Mouse (Mus musculus) midbrain, embryonic 13.5 days (tissue): Measurements from ENCODE around the gene Gm12830. TPM values are rescaled to one million over a fixed set of nuclear protein-coding genes. Genes with fewer than 3 reads are reported as not detected.

Experiments
- ATAC-seq: fragments of 200-750 bp; cut with Nextera tagmentation; 2 replicates; pipeline ENCODE4 v1.8.0; 2017; ENCODE audit warnings: mild to moderate bottlenecking, moderate TSS enrichment, moderate library complexity
- H3K27ac ChIP-seq: fragments of 300-500 bp; sonication (generic); 2 replicates; pipeline ENCODE4 v1.5.1; 2015; ENCODE audit warnings: inconsistent platforms, mild to moderate bottlenecking, moderate library complexity
- H3K27me3 ChIP-seq: fragments of 300-500 bp; sonication (generic); 2 replicates; pipeline ENCODE4 v1.6.1; 2015; ENCODE audit warnings: mild to moderate bottlenecking, inconsistent platforms
- H3K36me3 ChIP-seq: fragments of 300-500 bp; sonication (generic); 2 replicates; pipeline ENCODE4 v1.6.1; 2015; ENCODE audit warnings: mild to moderate bottlenecking, inconsistent platforms
- H3K4me1 ChIP-seq: fragments of 300-500 bp; sonication (generic); replicated peaks from 2 replicates; pipeline ENCODE4 v1.6.1; 2015; ENCODE audit warnings: inconsistent platforms
- H3K4me2 ChIP-seq: fragments of 300-500 bp; sonication (generic); replicated peaks from 2 replicates; pipeline ENCODE4 v1.6.1; 2015; ENCODE audit warnings: moderate library complexity, mild to moderate bottlenecking, inconsistent platforms
- H3K4me3 ChIP-seq: fragments of 300-500 bp; sonication (generic); replicated peaks from 2 replicates; pipeline ENCODE4 v1.5.1; 2015; ENCODE audit warnings: mild to moderate bottlenecking, inconsistent platforms
- H3K9ac ChIP-seq: fragments of 300-500 bp; sonication (generic); replicated peaks from 2 replicates; pipeline ENCODE4 v1.6.1; 2015; ENCODE audit warnings: mild to moderate bottlenecking, inconsistent platforms
- H3K9me3 ChIP-seq: fragments of 300-500 bp; sonication (generic); 2 replicates; pipeline ENCODE4 v1.6.1; 2016; ENCODE audit warnings: mild to moderate bottlenecking, inconsistent platforms
- WGBS: fragments of 180-500 bp; shearing (Covaris S2); methylation state at CpG from one replicate; pipeline ENCODE4 v1.1.7; 2015; 5-methylcytosine and 5-hydroxymethylcytosine counted together
- polyA plus RNA-seq: library from polyadenylated mRNA; unstranded; fragments of >200 nt; fragmentation: Nextera tagmentation; extraction: Ambion mirVana; gene quantifications from 2 replicates; pipeline ENCODE4 v1.2.1, GENCODE M21; 2015

The Gm12830 gene
- polyA plus RNA-seq, 1 experiment from 2014 or later = 0.08 TPM

- no peak overlapping the region for H3K4me2 ChIP-seq
- no peak overlapping the region for H3K9ac ChIP-seq
- H3K36me3 ChIP-seq = no peaks in the 10 kb centered on the region
- H3K27ac ChIP-seq = no peak overlapping the region
- ATAC-seq = no peak
- no peaks in the 10 kb centered on the region for H3K27me3 ChIP-seq
- H3K9me3 ChIP-seq = no peaks in the 10 kb centered on the region
- H3K4me3 ChIP-seq = no peak overlapping the region
- H3K4me1 ChIP-seq = no peaks in the 10 kb centered on the region
- WGBS = 58% methylated on average over 5 of the region's 5 CpGs
These were observed 24.1 kb upstream of the Gm12830 start for GRCm38 (mm10) chr4:114797254-114797914.

DNA sequence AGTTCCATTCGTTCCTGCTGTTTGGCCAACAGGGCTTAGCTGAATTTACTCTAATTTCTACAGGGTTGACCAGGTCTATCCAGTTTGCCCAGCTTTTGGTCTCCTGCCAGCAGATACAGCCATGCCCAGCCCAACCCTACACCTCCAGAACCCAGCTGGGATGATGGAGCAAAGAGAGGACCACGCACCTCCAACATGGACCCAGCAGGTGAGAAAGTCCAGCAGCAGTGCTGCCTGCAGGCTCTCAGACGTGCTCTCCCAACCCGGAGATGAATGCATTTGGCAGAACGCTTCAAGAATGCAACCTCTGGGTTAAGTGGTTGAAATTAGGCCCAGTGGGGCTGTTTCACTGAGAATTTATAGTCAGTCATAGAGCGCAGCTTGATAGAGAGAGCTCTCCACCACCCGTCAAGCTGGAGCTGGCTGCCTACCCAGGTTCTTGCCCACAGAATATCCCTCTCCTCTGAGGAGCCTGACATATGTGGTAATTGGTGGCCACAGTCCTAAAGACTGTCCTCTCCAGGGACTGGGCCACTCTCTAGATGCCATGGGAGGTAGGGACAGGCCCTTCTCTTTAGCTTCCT, 23.4 kb upstream of the Gm12830 start:
- ATAC-seq = no peak
- no peaks in the 10 kb centered on the region for H3K36me3 ChIP-seq
- WGBS = 77% methylated on average over 7 of the region's 7 CpGs
- no peaks in the 10 kb centered on the region for H3K27me3 ChIP-seq
- no peak overlapping the region for H3K27ac ChIP-seq
- H3K4me2 ChIP-seq = no peak overlapping the region
- no peak overlapping the region for H3K4me3 ChIP-seq
- H3K9ac ChIP-seq = no peak overlapping the region
- no peaks in the 10 kb centered on the region for H3K9me3 ChIP-seq
- H3K4me1 ChIP-seq = no peaks in the 10 kb centered on the region

GRCm38 (mm10) chr4:114804096-114804495, 17.4 kb upstream of the Gm12830 start:
- no peaks in the 10 kb centered on the region for H3K4me1 ChIP-seq
- H3K4me3 ChIP-seq = no peak overlapping the region
- no peak for ATAC-seq
- no peaks in the 10 kb centered on the region for H3K9me3 ChIP-seq
- no peak overlapping the region for H3K4me2 ChIP-seq
- peaks cover 4% of the 10 kb centered on the region; the same call in 1 of the 2 replicates for H3K27me3 ChIP-seq
- H3K27ac ChIP-seq = no peak overlapping the region
- no peaks in the 10 kb centered on the region for H3K36me3 ChIP-seq
- no peak overlapping the region for H3K9ac ChIP-seq
- 89% methylated on average over 5 of the region's 5 CpGs for WGBS

DNA sequence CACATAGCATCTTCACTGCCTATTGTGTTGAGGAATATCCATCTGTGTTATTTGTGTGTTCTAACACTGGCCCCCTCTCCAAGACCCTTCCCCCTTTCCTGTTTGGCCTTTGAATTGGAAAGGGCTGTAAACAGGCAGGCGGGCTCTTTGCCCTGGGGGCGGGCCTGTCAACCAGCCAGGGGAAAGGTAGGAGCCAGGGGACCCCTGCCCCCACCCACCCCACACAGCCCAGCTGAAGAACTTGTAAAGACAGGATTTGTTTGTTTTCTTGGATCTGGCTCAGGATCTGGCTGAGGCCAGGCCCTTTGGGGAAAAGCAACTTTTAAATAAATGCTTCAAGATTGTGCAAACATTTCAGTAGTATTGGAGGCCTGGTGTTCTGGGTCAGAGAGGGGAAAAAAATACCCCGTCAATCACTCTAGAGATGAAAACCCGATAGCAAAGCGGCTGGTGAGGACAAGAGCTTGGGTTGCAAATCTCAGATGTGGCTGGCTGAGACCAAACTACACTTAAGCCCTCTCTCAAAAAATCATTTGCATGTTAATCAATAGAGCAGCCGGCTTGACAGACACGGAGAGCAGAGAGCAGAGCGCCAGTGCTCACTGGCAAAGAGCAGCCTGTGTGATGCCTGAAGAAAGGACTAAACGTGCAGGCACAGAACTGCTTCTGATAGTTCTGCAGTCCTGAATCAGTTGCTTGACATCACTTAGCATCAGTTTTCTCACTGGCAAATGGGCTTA, 2.4 kb upstream of the Gm12830 start:
- H3K27ac ChIP-seq = 0 out of 2 replicates have a peak overlapping the region, but pooled peaks have one; percentile 21
- no peak overlapping the region for H3K4me3 ChIP-seq
- H3K4me2 ChIP-seq = no peak overlapping the region
- H3K27me3 ChIP-seq = peaks cover 54% of the 10 kb centered on the region
- no peaks in the 10 kb centered on the region for H3K9me3 ChIP-seq
- peaks cover 28% of the 10 kb centered on the region for H3K4me1 ChIP-seq
- ATAC-seq = peak; percentile 24; the same call in 1 of the 2 replicates
- H3K9ac ChIP-seq = 0 out of 2 replicates have a peak overlapping the region, but pooled peaks have one; percentile 28
- 6% methylated on average over 9 of the region's 9 CpGs for WGBS
- H3K36me3 ChIP-seq = no peaks in the 10 kb centered on the region

DNA sequence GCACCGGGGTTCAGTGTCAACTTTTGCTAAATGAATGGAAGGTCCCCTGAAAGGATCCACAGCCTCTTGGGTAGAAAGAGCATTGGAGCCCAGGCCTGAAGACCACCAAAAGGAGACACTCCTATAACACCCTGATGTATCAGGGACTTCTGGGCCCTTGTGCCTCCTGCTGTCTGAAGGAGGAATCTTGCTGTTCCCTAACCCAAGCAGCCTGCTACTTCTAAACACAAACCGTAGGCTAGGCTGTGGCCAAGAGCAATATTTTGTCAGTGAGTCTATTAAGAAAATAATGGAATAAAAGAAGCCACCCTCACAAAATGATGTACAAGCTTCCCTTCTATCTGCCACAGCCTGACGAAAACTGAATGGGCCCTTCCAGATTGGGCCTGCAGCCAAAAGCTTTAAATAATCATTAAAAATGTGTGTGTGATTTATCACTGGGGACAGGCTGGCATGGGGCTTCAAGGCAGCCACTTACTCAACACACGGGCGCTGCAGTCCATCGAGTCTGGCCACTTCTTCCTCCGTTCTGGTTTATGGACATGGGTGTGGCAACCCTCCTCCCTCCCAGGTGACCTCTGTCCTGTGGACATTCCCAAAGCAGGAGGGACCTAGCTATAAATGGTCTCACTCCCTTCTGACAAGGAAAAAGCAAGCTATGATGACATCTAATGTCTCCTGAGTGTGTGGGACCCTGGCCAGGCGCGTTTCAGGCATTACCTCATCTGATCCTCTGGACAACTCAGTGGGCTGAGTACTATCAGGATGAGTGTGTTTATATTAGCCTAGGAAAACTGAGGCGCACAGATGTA, 13.5 kb downstream of the Gm12830 start:
- H3K4me1 ChIP-seq = no peaks in the 10 kb centered on the region
- 85% methylated on average over 10 of the region's 10 CpGs for WGBS
- no peaks in the 10 kb centered on the region for H3K36me3 ChIP-seq
- no peak overlapping the region for H3K9ac ChIP-seq
- H3K27ac ChIP-seq = no peak overlapping the region
- H3K4me3 ChIP-seq = no peak overlapping the region
- H3K27me3 ChIP-seq = 0 out of 2 replicates have a peak, but pooled peaks cover 2% of the 10 kb centered on the region
- no peak for ATAC-seq
- H3K4me2 ChIP-seq = no peak overlapping the region
- no peaks in the 10 kb centered on the region for H3K9me3 ChIP-seq

DNA sequence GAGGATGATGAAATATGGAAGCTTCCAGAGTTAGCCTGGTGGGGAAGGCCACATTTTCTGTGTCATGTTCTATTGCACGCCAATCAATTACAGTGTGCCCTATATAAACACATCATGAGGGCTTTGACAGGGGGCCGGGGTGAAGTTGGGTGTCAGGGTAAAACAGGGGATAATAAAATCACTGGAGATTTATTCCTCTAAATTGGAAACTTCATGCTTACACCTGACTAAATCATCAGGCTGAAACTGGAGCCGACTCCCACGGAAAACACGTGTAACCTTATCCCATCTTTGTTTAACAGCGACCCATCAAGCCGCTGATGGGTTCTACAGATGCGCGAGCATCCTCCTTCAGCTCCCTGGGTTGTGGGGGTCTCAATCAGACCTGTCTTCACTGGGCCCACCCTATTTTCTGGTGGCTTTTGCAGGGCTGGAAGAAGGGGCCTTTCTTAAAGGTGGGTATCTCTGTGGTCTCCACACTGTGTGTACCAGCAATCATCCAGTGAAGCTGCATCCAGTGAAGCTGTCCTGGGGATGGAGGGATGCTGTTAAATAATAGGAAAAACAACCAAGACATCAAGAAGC, 19.9 kb downstream of the Gm12830 start:
- Histone ChIP-seq H3K4me2 (no peak overlapping the region), H3K27ac (no peak overlapping the region), H3K9ac (no peak overlapping the region), H3K27me3 (peaks cover 57% of the 10 kb centered on the region), H3K4me3 (no peak overlapping the region), H3K9me3 (no peaks in the 10 kb centered on the region), H3K4me1 (peaks cover 14% of the 10 kb centered on the region), H3K36me3 (no peaks in the 10 kb centered on the region)
- ATAC-seq = no peak
- WGBS = 64% methylated on average over 9 of the region's 9 CpGs

DNA sequence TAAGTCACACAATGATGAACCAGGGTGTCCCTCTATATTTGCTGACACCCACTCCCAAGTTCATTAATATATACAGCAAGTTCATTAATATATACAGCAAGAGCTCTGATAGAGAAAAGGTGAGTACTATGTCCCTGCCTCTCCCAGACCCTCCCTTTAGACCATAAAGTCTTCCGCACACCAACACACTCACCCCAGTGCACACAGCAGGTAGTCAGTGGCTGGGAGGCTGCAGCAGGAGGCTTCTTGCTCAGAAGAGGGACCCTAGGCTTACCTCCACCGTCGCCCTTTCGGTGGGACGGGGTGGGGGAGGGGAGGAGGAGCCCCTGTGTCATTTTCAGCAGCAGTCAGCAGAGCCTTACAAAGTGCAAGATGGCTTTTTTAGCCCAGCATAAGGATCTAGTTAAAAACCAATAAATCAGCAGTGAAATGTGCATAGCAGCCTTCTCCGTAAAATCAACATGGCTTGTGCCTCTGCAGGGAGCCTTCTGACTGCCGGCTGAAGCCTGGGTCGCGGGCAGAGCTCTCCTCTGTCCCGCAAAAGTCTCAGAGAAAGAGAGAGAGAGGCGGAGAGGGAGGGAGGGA, 20.9 kb downstream of the Gm12830 start:
- Histone ChIP-seq H3K4me3 (peak overlapping the region; percentile 8; the same call in 1 of the 2 replicates), H3K36me3 (no peaks in the 10 kb centered on the region), H3K9me3 (no peaks in the 10 kb centered on the region), H3K4me2 (peak overlapping the region; percentile 38), H3K4me1 (peaks cover 14% of the 10 kb centered on the region), H3K27ac (no peak overlapping the region), H3K27me3 (peaks cover 60% of the 10 kb centered on the region), H3K9ac (no peak overlapping the region)
- 4% methylated on average over 7 of the region's 11 CpGs for WGBS
- peak; percentile 49; the same call in 1 of the 2 replicates for ATAC-seq

GRCm38 (mm10) chr4:114843097-114843721, 21.7 kb downstream of the Gm12830 start:
- peaks cover 60% of the 10 kb centered on the region for H3K27me3 ChIP-seq
- under 1% methylated on average over 51 of the region's 51 CpGs for WGBS
- H3K27ac ChIP-seq = no peak overlapping the region
- H3K9me3 ChIP-seq = no peaks in the 10 kb centered on the region
- no peaks in the 10 kb centered on the region for H3K36me3 ChIP-seq
- peak overlapping the region; percentile 76 for H3K4me2 ChIP-seq
- peak; percentile 80 for ATAC-seq
- peak overlapping the region; percentile 46 for H3K4me3 ChIP-seq
- H3K9ac ChIP-seq = peak overlapping the region; percentile 64
- peaks cover 14% of the 10 kb centered on the region for H3K4me1 ChIP-seq

DNA sequence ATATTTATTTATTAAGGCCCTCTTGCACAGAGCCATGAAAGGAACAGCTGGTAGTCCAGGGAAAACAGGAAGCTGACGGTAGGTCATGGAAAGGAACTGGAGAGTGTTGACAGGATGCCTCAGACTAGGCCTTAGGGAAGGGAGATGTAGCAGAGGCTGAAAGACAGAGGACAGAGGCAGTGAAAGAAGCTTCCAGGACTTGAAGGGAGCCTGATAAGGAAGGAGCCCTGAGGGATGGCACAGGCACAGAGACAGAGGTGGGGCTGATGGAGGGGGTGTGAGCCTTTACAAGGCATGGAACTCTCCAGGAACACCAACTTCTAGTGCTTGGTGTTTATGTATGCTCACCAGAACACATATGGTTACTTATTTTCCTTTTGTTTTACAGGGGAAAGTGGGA, 23.1 kb downstream of the Gm12830 start:
- H3K9ac ChIP-seq = no peak overlapping the region
- no peak overlapping the region for H3K4me2 ChIP-seq
- 70% methylated on average over 1 of the region's 1 CpGs for WGBS
- ATAC-seq = no peak
- H3K27me3 ChIP-seq = peaks cover 64% of the 10 kb centered on the region
- no peaks in the 10 kb centered on the region for H3K36me3 ChIP-seq
- no peak overlapping the region for H3K4me3 ChIP-seq
- H3K4me1 ChIP-seq = peaks cover 14% of the 10 kb centered on the region
- H3K9me3 ChIP-seq = no peaks in the 10 kb centered on the region
- no peak overlapping the region for H3K27ac ChIP-seq

- no peak for ATAC-seq
- no peak overlapping the region for H3K27ac ChIP-seq
- no peak overlapping the region for H3K9ac ChIP-seq
- peaks cover 61% of the 10 kb centered on the region for H3K27me3 ChIP-seq
- H3K9me3 ChIP-seq = no peaks in the 10 kb centered on the region
- no peak overlapping the region for H3K4me2 ChIP-seq
- H3K4me3 ChIP-seq = no peak overlapping the region
- H3K4me1 ChIP-seq = peaks cover 14% of the 10 kb centered on the region
- H3K36me3 ChIP-seq = no peaks in the 10 kb centered on the region
- WGBS = 68% methylated on average over 4 of the region's 4 CpGs
These were observed 24.1 kb downstream of the Gm12830 start for GRCm38 (mm10) chr4:114845622-114846021.

DNA sequence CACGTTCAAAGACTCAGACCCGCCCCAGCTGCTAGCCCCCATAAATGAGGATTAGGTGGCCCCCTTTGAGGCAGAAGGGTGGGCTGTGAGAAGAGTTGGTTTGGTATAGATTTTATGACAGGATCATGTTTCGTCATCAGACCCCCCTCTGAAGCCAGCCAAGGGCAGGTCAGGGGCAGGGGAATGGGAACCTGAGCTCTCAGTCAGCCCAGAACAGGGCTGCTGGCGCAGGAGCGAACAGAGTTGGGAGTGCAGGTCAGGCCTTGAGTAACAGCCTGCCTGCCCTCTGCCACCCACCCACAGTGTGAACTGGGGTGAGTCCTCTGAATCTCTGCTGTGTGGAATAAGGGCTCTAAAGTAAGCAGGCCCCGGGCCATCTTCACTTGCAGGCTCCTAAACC, 25.2 kb downstream of the Gm12830 start:
- ATAC-seq = no peak
- Histone ChIP-seq H3K27me3 (peaks cover 52% of the 10 kb centered on the region), H3K4me3 (no peak overlapping the region), H3K4me1 (peaks cover 14% of the 10 kb centered on the region), H3K9me3 (no peaks in the 10 kb centered on the region), H3K36me3 (no peaks in the 10 kb centered on the region), H3K4me2 (no peak overlapping the region), H3K27ac (no peak overlapping the region), H3K9ac (no peak overlapping the region)
- WGBS = 75% methylated on average over 6 of the region's 6 CpGs
